Mouse (Mus musculus) liver, embryonic 15.5 days (tissue): Measurements from ENCODE around the gene Mrpl14. TPM values are rescaled to one million over a fixed set of nuclear protein-coding genes. Genes with fewer than 3 reads are reported as not detected.

Experiments used
- ATAC-seq: fragments of 200-750 bp; cut with Nextera tagmentation; 2 replicates; pipeline ENCODE4 v1.8.0; 2017; ENCODE audit warnings: moderate number of reproducible peaks, mild to moderate bottlenecking, moderate library complexity; ENCODE audit not compliant: insufficient read depth
- H3K27ac ChIP-seq: fragments of 300-500 bp; sonication (generic); replicated peaks from 2 replicates; pipeline ENCODE4 v1.5.1; 2015; ENCODE audit warnings: mild to moderate bottlenecking, inconsistent platforms
- H3K27me3 ChIP-seq: fragments of 300-500 bp; sonication (generic); 2 replicates; pipeline ENCODE4 v1.6.1; 2015; ENCODE audit warnings: mild to moderate bottlenecking, inconsistent platforms
- H3K36me3 ChIP-seq: fragments of 300-500 bp; sonication (generic); replicated peaks from 2 replicates; pipeline ENCODE4 v1.6.1; 2015; ENCODE audit warnings: moderate library complexity, mild to moderate bottlenecking, inconsistent platforms
- H3K4me1 ChIP-seq: fragments of 300-500 bp; sonication (generic); replicated peaks from 2 replicates; pipeline ENCODE4 v1.6.1; 2015; ENCODE audit warnings: inconsistent platforms
- H3K4me2 ChIP-seq: fragments of 300-500 bp; sonication (generic); 2 replicates; pipeline ENCODE4 v1.6.1; 2015; ENCODE audit warnings: moderate library complexity, mild to moderate bottlenecking, inconsistent platforms
- H3K4me3 ChIP-seq: fragments of 300-500 bp; sonication (generic); replicated peaks from 2 replicates; pipeline ENCODE4 v1.5.1; 2015; ENCODE audit warnings: mild to moderate bottlenecking, inconsistent platforms
- H3K9ac ChIP-seq: fragments of 300-500 bp; sonication (generic); 2 replicates; pipeline ENCODE4 v1.6.1; 2015; ENCODE audit warnings: moderate library complexity, mild to moderate bottlenecking, inconsistent platforms
- H3K9me3 ChIP-seq: fragments of 300-500 bp; sonication (generic); replicated peaks from 2 replicates; pipeline ENCODE4 v1.6.1; 2016; ENCODE audit warnings: inconsistent platforms
- WGBS: fragments of 180-500 bp; shearing (Covaris S2); methylation state at CpG from one replicate; pipeline ENCODE4 v1.1.7; 2015; ENCODE audit warnings: mixed read lengths; ENCODE audit not compliant: insufficient replicate concordance; 5-methylcytosine and 5-hydroxymethylcytosine counted together
- polyA plus RNA-seq: library from polyadenylated mRNA; unstranded; fragments of >200 nt; fragmentation: Nextera tagmentation; extraction: Ambion mirVana; gene quantifications from 2 replicates; pipeline ENCODE4 v1.2.1, GENCODE M21; 2015

The Mrpl14 gene
- polyA plus RNA-seq, 1 experiment from 2014 or later = 115 TPM

DNA sequence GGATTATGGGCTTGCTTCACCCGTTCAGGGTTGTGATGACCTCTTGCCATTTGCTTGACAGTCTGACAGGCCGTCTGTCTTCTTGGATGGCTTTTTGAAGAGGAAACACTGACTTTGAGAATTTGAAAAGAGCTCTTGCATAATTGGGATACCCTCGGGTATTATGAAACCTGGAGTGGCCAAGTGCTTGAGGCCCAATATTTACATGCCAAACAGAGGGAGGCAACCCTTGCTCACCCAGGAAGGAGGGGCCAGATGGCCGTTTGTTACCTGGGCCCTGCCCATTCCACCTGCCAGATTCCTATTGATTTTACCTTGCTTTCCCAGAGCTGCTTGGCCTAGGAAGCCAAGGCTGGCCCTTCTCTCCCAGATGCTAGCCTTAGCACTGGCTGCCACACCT is 16.1 kb downstream of the Mrpl14 start:
- peak; percentile 41; the same call in 1 of the 2 replicates for ATAC-seq
- Histone ChIP-seq H3K4me1 (peaks cover 32% of the 10 kb centered on the region), H3K27me3 (no peaks in the 10 kb centered on the region), H3K9me3 (no peaks in the 10 kb centered on the region), H3K4me2 (no peak overlapping the region), H3K36me3 (peaks cover 11% of the 10 kb centered on the region), H3K4me3 (no peak overlapping the region), H3K9ac (no peak overlapping the region), H3K27ac (no peak overlapping the region; the same call in 1 of the 2 replicates)
- WGBS = 35% methylated on average over 4 of the region's 4 CpGs

DNA sequence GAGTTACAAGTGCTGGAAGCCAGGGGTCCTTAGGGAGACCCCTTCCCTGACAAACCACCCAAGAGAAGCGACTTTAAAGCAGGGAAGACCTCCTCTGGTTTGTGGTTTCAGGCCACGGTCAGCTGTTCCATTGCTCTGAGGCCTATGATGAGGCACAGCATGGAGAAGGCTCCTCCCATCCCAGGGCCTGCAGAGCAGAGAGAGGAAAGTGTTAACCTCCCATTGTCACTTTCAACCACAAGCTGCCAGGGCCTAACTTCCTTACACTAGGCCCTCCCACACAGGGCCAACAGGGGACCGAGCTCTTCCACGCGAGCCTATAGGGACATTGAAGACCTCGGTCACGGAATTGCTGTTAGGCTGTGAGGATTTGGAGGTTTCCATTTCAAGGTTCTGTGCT is 17.1 kb downstream of the Mrpl14 start:
- no peaks in the 10 kb centered on the region for H3K27me3 ChIP-seq
- H3K27ac ChIP-seq = no peak overlapping the region
- no peak overlapping the region for H3K9ac ChIP-seq
- H3K9me3 ChIP-seq = no peaks in the 10 kb centered on the region
- H3K4me3 ChIP-seq = no peak overlapping the region
- peaks cover 5% of the 10 kb centered on the region for H3K36me3 ChIP-seq
- WGBS = 13% methylated on average over 7 of the region's 7 CpGs
- ATAC-seq = peak; percentile 6; the same call in 1 of the 2 replicates
- H3K4me2 ChIP-seq = peak overlapping the region; percentile 10; the same call in 1 of the 2 replicates
- peaks cover 32% of the 10 kb centered on the region for H3K4me1 ChIP-seq

GRCm38 (mm10) chr17:45706796-45707195 is 20.7 kb downstream of the Mrpl14 start:
- Histone ChIP-seq H3K4me2 (no peak overlapping the region), H3K9ac (no peak overlapping the region), H3K27ac (no peak overlapping the region), H3K4me3 (no peak overlapping the region), H3K4me1 (peaks cover 17% of the 10 kb centered on the region), H3K36me3 (no peaks in the 10 kb centered on the region), H3K27me3 (no peaks in the 10 kb centered on the region), H3K9me3 (no peaks in the 10 kb centered on the region)
- 26% methylated on average over 5 of the region's 5 CpGs for WGBS
- no peak for ATAC-seq

DNA sequence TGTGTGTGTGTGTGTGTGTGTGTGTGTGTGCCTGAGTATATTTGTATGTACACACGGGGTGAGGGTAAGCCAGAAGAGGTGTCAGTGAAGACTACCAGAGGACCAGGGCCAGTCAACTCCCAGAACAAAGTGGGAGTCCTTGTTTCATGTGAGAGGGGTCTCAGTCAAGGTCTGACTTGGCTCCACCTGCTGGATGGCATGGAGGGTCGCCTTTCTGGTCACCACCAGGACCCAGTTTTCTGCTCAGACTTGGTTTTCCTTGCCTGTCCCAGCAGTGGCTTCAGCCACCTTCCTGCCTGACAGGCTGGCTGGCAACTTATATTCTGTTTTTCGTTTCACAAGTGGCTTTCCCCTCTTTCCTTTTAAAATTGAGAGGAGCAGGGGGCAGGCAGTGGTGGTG is 21.3 kb downstream of the Mrpl14 start:
- ATAC-seq = no peak
- Histone ChIP-seq H3K4me1 (peaks cover 11% of the 10 kb centered on the region), H3K4me2 (no peak overlapping the region), H3K9me3 (no peaks in the 10 kb centered on the region), H3K27me3 (no peaks in the 10 kb centered on the region), H3K27ac (no peak overlapping the region), H3K4me3 (no peak overlapping the region), H3K9ac (no peak overlapping the region), H3K36me3 (no peaks in the 10 kb centered on the region)
- 29% methylated on average over 3 of the region's 3 CpGs for whole genome bisulfite sequencing

- Histone ChIP-seq H3K4me3 (no peak overlapping the region), H3K36me3 (no peaks in the 10 kb centered on the region), H3K9ac (no peak overlapping the region), H3K4me1 (peaks cover 3% of the 10 kb centered on the region), H3K9me3 (no peaks in the 10 kb centered on the region), H3K27me3 (no peaks in the 10 kb centered on the region), H3K4me2 (no peak overlapping the region), H3K27ac (no peak overlapping the region)
- 68% methylated on average over 8 of the region's 8 CpGs for WGBS
- no peak for ATAC-seq
These were observed 22.1 kb downstream of the Mrpl14 start for GRCm38 (mm10) chr17:45708179-45708578.

DNA sequence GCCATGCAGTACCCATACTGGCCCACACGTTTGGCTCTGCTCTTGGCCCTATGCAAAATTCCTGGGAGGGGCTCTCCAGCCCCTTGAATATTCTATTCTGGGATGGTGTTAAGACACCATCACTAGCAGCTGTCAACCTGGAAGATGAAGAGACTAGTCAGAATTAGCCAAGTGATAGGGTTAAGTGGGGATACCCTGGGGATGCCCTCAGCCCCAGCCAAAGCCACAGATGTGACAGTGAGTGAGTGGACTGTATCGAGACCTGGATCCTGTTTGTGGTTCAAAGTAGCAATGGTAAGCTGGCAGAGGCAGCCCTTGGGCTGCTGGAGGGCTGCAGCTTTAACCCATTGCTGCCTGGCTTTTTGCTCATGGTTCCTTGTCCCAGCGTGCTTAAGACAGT is 23.7 kb downstream of the Mrpl14 start:
- Histone ChIP-seq H3K36me3 (no peaks in the 10 kb centered on the region), H3K4me1 (no peaks in the 10 kb centered on the region; the same call in 1 of the 2 replicates), H3K27me3 (no peaks in the 10 kb centered on the region), H3K9ac (no peak overlapping the region), H3K27ac (no peak overlapping the region), H3K4me2 (no peak overlapping the region), H3K9me3 (no peaks in the 10 kb centered on the region), H3K4me3 (no peak overlapping the region)
- no peak for ATAC-seq
- 28% methylated on average over 3 of the region's 3 CpGs for WGBS

- ATAC-seq = no peak
- H3K9ac ChIP-seq = no peak overlapping the region
- H3K4me1 ChIP-seq = no peaks in the 10 kb centered on the region
- H3K27ac ChIP-seq = no peak overlapping the region
- H3K27me3 ChIP-seq = no peaks in the 10 kb centered on the region
- H3K36me3 ChIP-seq = no peaks in the 10 kb centered on the region
- no peak overlapping the region for H3K4me2 ChIP-seq
- WGBS = 52% methylated on average over 8 of the region's 8 CpGs
- no peaks in the 10 kb centered on the region for H3K9me3 ChIP-seq
- no peak overlapping the region for H3K4me3 ChIP-seq
These were observed 24.3 kb downstream of the Mrpl14 start for GRCm38 (mm10) chr17:45710407-45710806.

DNA sequence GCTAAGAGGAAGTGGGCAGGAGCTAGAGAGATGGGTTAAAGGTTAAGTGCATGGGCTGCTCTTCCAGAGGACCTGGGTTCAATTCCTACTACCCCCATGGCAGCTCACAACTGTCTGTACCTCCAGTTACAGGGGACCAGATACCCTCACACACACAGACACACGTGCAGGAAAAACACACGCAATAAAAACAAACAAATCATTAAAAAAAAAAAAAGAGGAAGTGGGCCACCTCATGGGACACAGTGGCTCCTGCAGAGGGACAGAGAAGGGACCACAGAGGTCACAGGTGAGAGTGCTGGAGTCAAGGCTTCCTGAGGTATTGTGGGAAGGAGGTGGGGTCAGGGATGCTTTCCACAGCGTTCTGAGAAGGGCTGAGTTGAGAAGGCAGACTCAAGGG is 25.4 kb downstream of the Mrpl14 start:
- Histone ChIP-seq H3K4me1 (no peaks in the 10 kb centered on the region), H3K4me3 (no peak overlapping the region), H3K4me2 (no peak overlapping the region), H3K36me3 (no peaks in the 10 kb centered on the region), H3K9me3 (no peaks in the 10 kb centered on the region), H3K9ac (no peak overlapping the region), H3K27ac (no peak overlapping the region), H3K27me3 (0 out of 2 replicates have a peak, but pooled peaks cover under 1% of the 10 kb centered on the region)
- WGBS = 18% methylated on average over 3 of the region's 3 CpGs
- no peak for ATAC-seq

DNA sequence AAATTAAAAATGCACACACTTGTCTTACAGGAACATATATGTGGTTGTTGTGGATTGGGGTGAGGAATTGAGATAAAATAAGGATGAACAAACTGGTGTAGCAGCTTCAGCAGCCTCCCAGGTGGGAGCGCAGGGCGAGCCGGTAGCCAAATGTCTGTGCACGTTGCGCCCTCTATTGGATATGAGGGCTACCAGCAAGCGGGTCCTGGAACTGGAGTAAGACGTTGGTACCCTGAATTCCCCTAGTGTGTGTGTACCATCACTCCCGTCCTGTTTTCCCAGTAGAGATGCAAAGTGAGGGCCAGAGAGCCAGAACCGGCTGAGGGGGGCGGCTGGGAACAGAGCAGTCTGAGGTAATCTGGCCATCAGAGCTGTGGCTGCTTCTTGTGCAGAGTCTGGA is 32.2 kb downstream of the Mrpl14 start:
- ATAC-seq = no peak
- no peak overlapping the region for H3K4me2 ChIP-seq
- no peaks in the 10 kb centered on the region for H3K36me3 ChIP-seq
- H3K27me3 ChIP-seq = peaks cover 11% of the 10 kb centered on the region; the same call in 1 of the 2 replicates
- H3K27ac ChIP-seq = no peak overlapping the region
- H3K9ac ChIP-seq = no peak overlapping the region
- WGBS = 5% methylated on average over 10 of the region's 10 CpGs
- H3K4me3 ChIP-seq = no peak overlapping the region
- peaks cover 3% of the 10 kb centered on the region; the same call in 1 of the 2 replicates for H3K4me1 ChIP-seq
- H3K9me3 ChIP-seq = no peaks in the 10 kb centered on the region

GRCm38 (mm10) chr17:45723732-45724573 is 37.8 kb downstream of the Mrpl14 start:
- Histone ChIP-seq H3K36me3 (no peaks in the 10 kb centered on the region), H3K27me3 (peaks cover 10% of the 10 kb centered on the region; the same call in 1 of the 2 replicates), H3K4me2 (peak overlapping the region; percentile 69), H3K4me1 (peaks cover 45% of the 10 kb centered on the region), H3K27ac (no peak overlapping the region), H3K4me3 (peak overlapping the region; percentile 46), H3K9me3 (no peaks in the 10 kb centered on the region), H3K9ac (peak overlapping the region; percentile 38; the same call in 1 of the 2 replicates)
- no peak for ATAC-seq
- WGBS = 6% methylated on average over 25 of the region's 25 CpGs

- no peak for ATAC-seq
- H3K27me3 ChIP-seq = peaks cover 10% of the 10 kb centered on the region; the same call in 1 of the 2 replicates
- H3K36me3 ChIP-seq = no peaks in the 10 kb centered on the region
- H3K9ac ChIP-seq = no peak overlapping the region
- H3K9me3 ChIP-seq = no peaks in the 10 kb centered on the region
- H3K4me2 ChIP-seq = peak overlapping the region; percentile 69; the same call in 1 of the 2 replicates
- H3K27ac ChIP-seq = no peak overlapping the region
- WGBS = 84% methylated on average over 10 of the region's 10 CpGs
- H3K4me3 ChIP-seq = no peak overlapping the region
- H3K4me1 ChIP-seq = peaks cover 45% of the 10 kb centered on the region
These were observed 38.4 kb downstream of the Mrpl14 start for GRCm38 (mm10) chr17:45724574-45724921.
